Mouse (Mus musculus) hindbrain, embryonic 16.5 days (tissue): ENCODE measurements around the gene Tead1. TPM values are rescaled to one million over a fixed set of nuclear protein-coding genes. Genes with fewer than 3 reads are reported as not detected.
"Not testable (repeated sequence)": the region's sequence is repeated elsewhere in the genome, so short reads cannot be mapped to it uniquely, and the experiment has no call there.

Experiments used
- ATAC-seq: fragments of 200-750 bp; cut with Nextera tagmentation; 2 replicates; pipeline ENCODE4 v1.8.0; 2017; ENCODE audit warnings: moderate TSS enrichment, moderate library complexity
- H3K27ac ChIP-seq: fragments of 300-500 bp; sonication (generic); 2 replicates; pipeline ENCODE4 v1.5.1; 2014; ENCODE audit warnings: low read depth, mild to moderate bottlenecking, control low read depth, low read length, moderate library complexity
- H3K27me3 ChIP-seq: fragments of 300-500 bp; sonication (generic); replicated peaks from 2 replicates; pipeline ENCODE4 v1.6.1; 2014; ENCODE audit warnings: low read length; ENCODE audit not compliant: control insufficient read depth, insufficient read depth
- H3K36me3 ChIP-seq: fragments of 300-500 bp; sonication (generic); 2 replicates; pipeline ENCODE4 v1.6.1; 2014; ENCODE audit warnings: mild to moderate bottlenecking, low read length, moderate library complexity, mixed read lengths; ENCODE audit not compliant: control insufficient read depth, insufficient read depth
- H3K4me1 ChIP-seq: fragments of 300-500 bp; sonication (generic); 2 replicates; pipeline ENCODE4 v1.6.1; 2014; ENCODE audit warnings: low read depth, low read length; ENCODE audit not compliant: control insufficient read depth, insufficient read depth
- H3K4me2 ChIP-seq: fragments of 300-500 bp; sonication (generic); 2 replicates; pipeline ENCODE4 v1.6.1; 2014; ENCODE audit warnings: mild to moderate bottlenecking, low read length, control low read depth, moderate library complexity
- H3K4me3 ChIP-seq: fragments of 300-500 bp; sonication (generic); 2 replicates; pipeline ENCODE4 v1.5.1; 2014; ENCODE audit warnings: mild to moderate bottlenecking, low read length, control low read depth, moderate library complexity
- H3K9ac ChIP-seq: fragments of 300-500 bp; sonication (generic); 2 replicates; pipeline ENCODE4 v1.6.1; 2014; ENCODE audit warnings: low read depth, mild to moderate bottlenecking, control low read depth, low read length, moderate library complexity
- H3K9me3 ChIP-seq: fragments of 300-500 bp; sonication (generic); 2 replicates; pipeline ENCODE4 v1.6.1; 2014; ENCODE audit warnings: mild to moderate bottlenecking, low read length, moderate library complexity; ENCODE audit not compliant: control insufficient read depth
- WGBS: fragments of 180-500 bp; shearing (Covaris S2); extraction: QIAGEN DNeasy Blood & Tissue Kit; methylation state at CpG from one replicate; pipeline ENCODE4 v1.1.7; 2014; 5-methylcytosine and 5-hydroxymethylcytosine counted together
- polyA plus RNA-seq: library from polyadenylated mRNA; unstranded; fragments of >200 nt; fragmentation: Nextera tagmentation; extraction: Ambion mirVana; gene quantifications from 2 replicates; pipeline ENCODE4 v1.2.1, GENCODE M21; 2015

Gene Tead1
- polyA plus RNA-seq, 1 experiment from 2014 or later: 12.1 TPM

DNA sequence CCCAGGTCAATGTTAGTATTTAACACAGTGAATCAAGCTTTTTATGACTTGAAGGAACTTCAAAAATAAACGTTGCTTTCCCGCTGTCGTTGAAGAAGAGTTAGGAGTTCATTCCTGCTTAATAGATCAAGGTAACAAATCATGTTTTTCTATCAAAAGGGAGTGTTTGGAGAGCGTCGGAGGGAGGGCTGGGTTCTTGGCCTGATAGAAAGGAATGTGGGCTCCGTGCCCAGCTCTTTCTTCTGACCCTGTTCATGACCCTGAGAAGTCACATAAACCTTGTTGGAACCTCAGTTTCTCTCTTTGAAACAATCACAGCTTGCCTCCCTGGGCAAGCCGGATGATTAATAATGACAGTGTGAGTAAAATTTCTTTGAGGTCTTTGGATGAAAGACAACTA is 251.6 kb downstream of the Tead1 start:
- no peaks in the 10 kb centered on the region for H3K9me3 ChIP-seq
- H3K4me3 ChIP-seq: no peak overlapping the region
- H3K36me3 ChIP-seq: no peaks in the 10 kb centered on the region

DNA sequence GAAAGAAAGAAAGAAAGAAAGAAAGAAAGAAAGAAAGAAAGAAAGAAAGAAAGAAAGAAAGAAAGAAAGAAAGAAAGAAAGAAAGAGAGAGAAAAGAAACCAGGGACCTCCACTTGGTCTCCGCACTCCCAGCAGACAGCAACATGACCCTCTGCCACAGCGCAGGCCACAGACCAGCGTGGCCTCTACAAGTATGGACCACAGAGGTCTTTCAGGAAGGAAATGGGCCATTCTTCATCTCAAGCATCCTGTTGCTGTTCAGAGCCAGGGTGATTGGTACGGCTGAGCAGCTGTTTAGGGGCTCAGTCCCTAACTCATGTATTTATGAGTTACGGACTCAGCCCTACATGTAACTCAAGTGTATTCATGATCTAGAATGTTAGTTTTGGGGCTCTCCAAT is 256.8 kb downstream of the Tead1 start:
- not testable (repeated sequence) for H3K36me3 ChIP-seq, H3K9me3 ChIP-seq, H3K27ac ChIP-seq, ATAC-seq, H3K9ac ChIP-seq, H3K4me3 ChIP-seq, H3K4me2 ChIP-seq, H3K27me3 ChIP-seq, H3K4me1 ChIP-seq
- WGBS: 88% methylated on average over 5 of the region's 5 CpGs

More for the DNA sequence above, 251.6 kb downstream of the Tead1 start:
- no peak for ATAC-seq
- no peak overlapping the region for H3K4me2 ChIP-seq
- H3K27me3 ChIP-seq: no peaks in the 10 kb centered on the region; the same call in 1 of the 2 replicates
- WGBS: 62% methylated on average over 7 of the region's 7 CpGs
- H3K4me1 ChIP-seq: no peaks in the 10 kb centered on the region
- H3K9ac ChIP-seq: no peak overlapping the region
- no peak overlapping the region for H3K27ac ChIP-seq

DNA sequence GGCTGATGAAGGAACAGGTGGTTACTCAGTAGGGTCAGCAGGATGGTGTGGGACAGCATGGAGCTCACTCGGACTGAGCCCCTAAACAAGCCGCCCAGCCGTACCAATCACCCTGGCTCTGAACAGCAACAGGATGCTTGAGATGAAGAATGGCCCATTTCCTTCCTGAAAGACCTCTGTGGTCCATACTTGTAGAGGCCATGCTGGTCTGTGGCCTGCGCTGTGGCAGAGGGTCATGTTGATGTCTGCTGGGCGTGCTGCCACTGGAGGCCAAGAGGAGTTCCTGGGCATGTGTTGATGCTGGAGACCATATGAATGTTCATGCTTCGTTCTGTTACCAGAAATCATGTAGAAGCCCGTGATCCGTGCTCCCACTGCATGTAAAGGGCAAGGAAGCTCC is 258.0 kb downstream of the Tead1 start:
- ATAC-seq: no peak
- Histone ChIP-seq H3K9ac (no peak overlapping the region), H3K27me3 (no peaks in the 10 kb centered on the region), H3K36me3 (no peaks in the 10 kb centered on the region), H3K4me3 (no peak overlapping the region), H3K4me1 (no peaks in the 10 kb centered on the region), H3K27ac (no peak overlapping the region), H3K4me2 (no peak overlapping the region), H3K9me3 (no peaks in the 10 kb centered on the region)
- 95% methylated on average over 8 of the region's 8 CpGs for WGBS

DNA sequence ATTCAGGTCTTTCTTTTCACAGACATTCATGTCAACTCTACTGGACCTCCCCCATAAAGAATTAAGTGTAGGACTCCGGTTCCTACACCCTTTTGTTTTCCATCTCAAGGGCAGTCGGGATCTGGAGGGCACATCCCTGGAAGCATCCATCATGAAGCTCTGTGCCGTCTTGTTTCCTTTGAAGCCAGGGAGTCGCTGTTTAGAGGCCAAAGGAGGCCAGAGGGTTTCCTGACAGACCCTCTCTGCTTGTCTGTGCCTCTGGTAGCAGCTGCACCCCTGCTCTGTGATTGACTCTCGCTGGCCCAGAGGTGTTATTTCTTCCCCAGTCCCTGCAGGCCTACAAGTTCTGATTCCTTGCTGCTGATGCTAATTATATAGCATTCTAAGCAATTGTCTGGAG is 259.8 kb downstream of the Tead1 start:
- 28% methylated on average over 5 of the region's 5 CpGs for WGBS
- Histone ChIP-seq H3K4me2 (no peak overlapping the region), H3K27ac (no peak overlapping the region), H3K36me3 (no peaks in the 10 kb centered on the region), H3K9ac (no peak overlapping the region), H3K4me1 (no peaks in the 10 kb centered on the region), H3K9me3 (no peaks in the 10 kb centered on the region), H3K4me3 (no peak overlapping the region), H3K27me3 (no peaks in the 10 kb centered on the region)
- no peak for ATAC-seq

DNA sequence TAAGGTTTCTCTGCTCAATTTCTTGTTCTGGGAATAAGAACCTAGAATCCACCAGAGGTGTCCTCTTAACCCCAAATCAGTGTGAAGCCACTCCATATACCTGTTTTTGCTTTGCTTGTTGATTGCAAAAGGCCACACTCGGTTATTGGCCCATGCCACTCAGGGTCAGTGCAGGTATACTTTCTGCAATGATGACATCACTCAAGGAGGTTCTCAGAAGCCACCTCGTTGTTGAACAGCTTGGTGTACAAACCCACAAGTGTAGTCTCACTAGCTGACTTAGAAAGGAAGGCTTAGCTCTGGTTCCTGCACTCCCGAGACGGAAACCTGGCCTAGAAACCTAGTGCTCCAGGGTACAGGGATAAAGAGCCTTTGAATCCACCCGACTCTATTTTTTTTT is 263.4 kb downstream of the Tead1 start:
- ATAC-seq: no peak
- H3K4me1 ChIP-seq: no peaks in the 10 kb centered on the region
- no peaks in the 10 kb centered on the region for H3K36me3 ChIP-seq
- H3K27ac ChIP-seq: no peak overlapping the region
- no peak overlapping the region for H3K4me2 ChIP-seq
- H3K9me3 ChIP-seq: no peaks in the 10 kb centered on the region
- H3K4me3 ChIP-seq: no peak overlapping the region
- H3K27me3 ChIP-seq: no peaks in the 10 kb centered on the region
- H3K9ac ChIP-seq: no peak overlapping the region
- 71% methylated on average over 5 of the region's 5 CpGs for WGBS

DNA sequence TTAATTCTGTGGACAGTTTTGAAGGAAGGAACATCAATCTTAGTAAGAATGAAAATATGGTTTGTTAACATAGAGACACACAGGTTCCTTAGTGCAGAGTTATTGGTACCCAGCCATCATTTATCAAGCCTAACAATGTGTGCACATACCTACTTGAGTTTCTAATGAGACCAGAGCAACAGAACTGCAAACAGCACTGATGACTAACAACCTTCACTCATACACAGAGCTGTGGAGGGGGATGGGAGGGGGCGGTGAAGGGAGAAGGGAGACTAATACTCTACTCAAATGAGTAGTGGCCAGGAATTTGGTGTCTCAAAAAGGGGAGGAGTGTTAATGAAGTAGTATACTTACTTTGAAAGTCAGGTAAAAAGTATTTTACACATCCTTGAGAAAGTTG is 263.9 kb downstream of the Tead1 start:
- Histone ChIP-seq H3K4me3 (no peak overlapping the region), H3K27ac (no peak overlapping the region), H3K27me3 (no peaks in the 10 kb centered on the region), H3K36me3 (no peaks in the 10 kb centered on the region), H3K4me2 (no peak overlapping the region), H3K9me3 (no peaks in the 10 kb centered on the region), H3K4me1 (no peaks in the 10 kb centered on the region), H3K9ac (no peak overlapping the region)
- no peak for ATAC-seq
- WGBS: 81% methylated on average over 1 of the region's 1 CpGs

DNA sequence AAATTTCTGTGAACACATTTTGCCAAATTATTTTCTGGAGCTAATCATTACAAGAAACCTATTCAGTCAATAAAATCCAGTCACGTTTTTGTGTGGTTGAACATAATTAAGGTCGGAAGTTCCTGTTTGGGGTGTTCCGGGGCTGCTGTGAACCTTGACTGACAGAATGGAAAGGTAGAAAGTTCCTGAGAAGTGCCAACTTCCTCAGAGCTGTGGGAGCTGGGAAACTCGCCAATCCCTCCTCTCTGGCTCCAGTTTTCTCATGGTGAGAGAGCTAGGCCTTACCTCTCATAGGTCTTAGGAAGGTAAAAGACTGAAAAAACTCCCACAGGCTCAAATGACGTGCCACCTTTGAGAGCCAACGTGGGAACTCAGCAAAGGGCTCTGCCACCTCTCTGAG is 267.6 kb downstream of the Tead1 start:
- no peaks in the 10 kb centered on the region for H3K36me3 ChIP-seq
- no peaks in the 10 kb centered on the region for H3K4me1 ChIP-seq
- 61% methylated on average over 6 of the region's 6 CpGs for WGBS
- ATAC-seq: no peak
- H3K9ac ChIP-seq: no peak overlapping the region
- no peak overlapping the region for H3K27ac ChIP-seq
- H3K27me3 ChIP-seq: no peaks in the 10 kb centered on the region
- H3K4me3 ChIP-seq: no peak overlapping the region
- H3K4me2 ChIP-seq: no peak overlapping the region
- H3K9me3 ChIP-seq: no peaks in the 10 kb centered on the region

DNA sequence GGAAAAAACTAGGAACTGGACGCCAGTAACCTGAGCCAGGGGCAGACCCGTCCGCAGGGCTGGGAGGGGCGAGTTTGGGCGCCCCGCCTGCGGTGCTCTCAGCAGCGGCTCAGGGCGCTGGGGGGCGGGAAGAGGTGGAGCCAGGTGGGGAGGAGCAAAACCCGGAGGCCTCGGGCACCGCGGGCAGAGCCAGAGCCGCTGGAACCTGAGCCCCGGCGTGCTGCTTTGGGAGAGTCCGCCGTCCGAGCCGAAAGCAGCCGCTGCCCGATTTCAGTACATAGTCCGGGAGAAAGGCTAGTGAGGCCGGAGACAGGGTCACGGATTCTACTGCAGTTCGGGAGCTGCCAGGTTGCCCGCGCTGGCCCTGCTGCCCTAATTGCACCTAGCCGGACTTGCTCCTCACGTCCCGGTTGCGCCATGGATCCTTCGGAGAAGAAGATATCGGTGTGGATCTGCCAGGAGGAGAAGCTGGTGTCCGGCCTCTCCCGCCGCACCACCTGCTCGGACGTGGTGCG is 274.7 kb downstream of the Tead1 start, which contains the start of gene Rassf10:
Gene Rassf10, plus strand, starts transcription at position 186 of the 515 bp plus-strand sequence.
- ATAC-seq: peak; percentile 83
- Histone ChIP-seq H3K4me3 (peak within 1 kb of the TSS; percentile 41), H3K9me3 (no peaks in the 10 kb centered on the region), H3K4me1 (peaks cover 17% of the 10 kb centered on the region; the same call in 1 of the 2 replicates), H3K36me3 (no peaks in the 10 kb centered on the region), H3K4me2 (peak within 1 kb of the TSS; percentile 64), H3K27me3 (peaks cover 19% of the 10 kb centered on the region), H3K27ac (no peak within 1 kb of the TSS), H3K9ac (peak within 1 kb of the TSS; percentile 58)
- WGBS: 1% methylated on average over 39 of the region's 41 CpGs

DNA sequence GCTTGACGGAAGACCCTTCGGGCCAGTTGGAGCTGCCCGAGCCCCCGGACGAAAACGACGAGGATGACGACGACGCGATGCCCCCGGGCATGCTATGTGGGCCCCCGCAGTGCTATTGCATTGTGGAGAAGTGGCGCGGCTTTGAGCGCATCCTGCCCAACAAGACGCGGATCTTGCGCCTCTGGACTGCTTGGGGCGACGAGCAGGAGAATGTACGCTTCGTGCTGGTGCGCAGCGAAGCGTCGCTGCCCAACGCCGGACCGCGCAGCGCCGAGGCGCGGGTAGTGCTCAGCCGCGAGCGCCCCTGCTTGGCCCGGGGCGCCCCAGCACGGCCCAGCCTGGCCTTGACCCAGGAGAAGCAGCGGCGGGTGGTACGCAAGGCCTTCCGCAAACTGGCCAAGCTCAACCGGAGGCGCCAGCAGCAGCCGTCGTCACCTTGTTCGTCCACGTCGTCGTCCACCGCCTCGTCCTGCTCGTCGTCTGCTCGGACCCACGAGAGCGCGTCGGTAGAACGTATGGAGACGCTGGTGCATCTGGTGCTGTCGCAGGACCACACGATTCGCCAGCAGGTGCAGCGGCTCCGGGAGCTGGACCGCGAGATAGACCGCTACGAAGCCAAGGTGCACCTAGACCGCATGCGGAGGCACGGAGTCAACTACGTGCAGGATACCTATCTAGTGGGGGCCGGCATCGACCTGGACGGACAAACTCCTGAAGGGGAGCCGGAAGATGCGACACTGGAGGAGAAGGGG is 275.4 kb downstream of the Tead1 start:
- H3K9me3 ChIP-seq: no peaks in the 10 kb centered on the region
- peaks cover 19% of the 10 kb centered on the region for H3K27me3 ChIP-seq
- H3K4me3 ChIP-seq: peak overlapping the region; percentile 41
- H3K27ac ChIP-seq: no peak overlapping the region
- H3K9ac ChIP-seq: peak overlapping the region; percentile 58
- peak overlapping the region; percentile 64 for H3K4me2 ChIP-seq
- H3K36me3 ChIP-seq: no peaks in the 10 kb centered on the region
- ATAC-seq: peak; percentile 65
- under 1% methylated on average over 81 of the region's 82 CpGs for WGBS
- peaks cover 17% of the 10 kb centered on the region; the same call in 1 of the 2 replicates for H3K4me1 ChIP-seq
